Mouse (Mus musculus) midbrain, embryonic 15.5 days (tissue): Measurements from ENCODE around the gene Gm26965. TPM values are rescaled to one million over a fixed set of nuclear protein-coding genes. Genes with fewer than 3 reads are reported as not detected.
A peak's percentile ranks its signal among the peaks of the same experiment; 100 is the strongest.

Source experiments
- ATAC-seq: fragments of 200-750 bp; cut with Nextera tagmentation; replicated peaks from 2 replicates; pipeline ENCODE4 v1.8.0; 2017; ENCODE audit warnings: moderate TSS enrichment
- H3K27ac ChIP-seq: fragments of 300-500 bp; sonication (generic); 2 replicates; pipeline ENCODE4 v1.5.1; 2015; ENCODE audit warnings: mild to moderate bottlenecking, inconsistent platforms
- H3K27me3 ChIP-seq: fragments of 300-500 bp; sonication (generic); replicated peaks from 2 replicates; pipeline ENCODE4 v1.6.1; 2015; ENCODE audit warnings: inconsistent platforms
- H3K36me3 ChIP-seq: fragments of 300-500 bp; sonication (generic); replicated peaks from 2 replicates; pipeline ENCODE4 v1.6.1; 2015; ENCODE audit warnings: inconsistent platforms
- H3K4me1 ChIP-seq: fragments of 300-500 bp; sonication (generic); 2 replicates; pipeline ENCODE4 v1.6.1; 2015; ENCODE audit warnings: inconsistent platforms
- H3K4me2 ChIP-seq: fragments of 300-500 bp; sonication (generic); 2 replicates; pipeline ENCODE4 v1.6.1; 2015; ENCODE audit warnings: inconsistent platforms, mild to moderate bottlenecking, moderate library complexity
- H3K4me3 ChIP-seq: fragments of 300-500 bp; sonication (generic); 2 replicates; pipeline ENCODE4 v1.5.1; 2015; ENCODE audit warnings: mild to moderate bottlenecking, inconsistent platforms
- H3K9ac ChIP-seq: fragments of 300-500 bp; sonication (generic); 2 replicates; pipeline ENCODE4 v1.6.1; 2015; ENCODE audit warnings: mild to moderate bottlenecking, inconsistent platforms
- H3K9me3 ChIP-seq: fragments of 300-500 bp; sonication (generic); 2 replicates; pipeline ENCODE4 v1.6.1; 2016; ENCODE audit warnings: inconsistent platforms
- WGBS: fragments of 180-500 bp; shearing (Covaris S2); methylation state at CpG from one replicate; pipeline ENCODE4 v1.1.7; 2015; ENCODE audit warnings: mixed read lengths; 5-methylcytosine and 5-hydroxymethylcytosine counted together
- polyA plus RNA-seq: library from polyadenylated mRNA; unstranded; fragments of >200 nt; fragmentation: Nextera tagmentation; extraction: Ambion mirVana; gene quantifications from 2 replicates; pipeline ENCODE4 v1.2.1, GENCODE M21; 2015

The Gm26965 gene
- polyA plus RNA-seq = not detected in 2 replicates

GRCm38 (mm10) chr13:67525753-67526410 lies at the start of gene Gm26965, which contains the start of gene Zfp87:
Gene Gm26965, minus strand, starts transcription at chr13:67526151.
Gene Zfp87, minus strand, starts transcription at chr13:67526177.
- Histone ChIP-seq H3K27ac (peak within 1 kb of the TSS; percentile 82), H3K27me3 (no peaks in the 10 kb centered on the region), H3K4me3 (peak within 1 kb of the TSS; percentile 78), H3K4me2 (peak within 1 kb of the TSS; percentile 95), H3K36me3 (peaks cover 8% of the 10 kb centered on the region; the same call in 1 of the 2 replicates), H3K4me1 (peaks cover 26% of the 10 kb centered on the region), H3K9ac (peak within 1 kb of the TSS; percentile 79), H3K9me3 (no peaks in the 10 kb centered on the region)
- peak; percentile 99 for ATAC-seq
- WGBS = under 1% methylated on average over 27 of the region's 27 CpGs

DNA sequence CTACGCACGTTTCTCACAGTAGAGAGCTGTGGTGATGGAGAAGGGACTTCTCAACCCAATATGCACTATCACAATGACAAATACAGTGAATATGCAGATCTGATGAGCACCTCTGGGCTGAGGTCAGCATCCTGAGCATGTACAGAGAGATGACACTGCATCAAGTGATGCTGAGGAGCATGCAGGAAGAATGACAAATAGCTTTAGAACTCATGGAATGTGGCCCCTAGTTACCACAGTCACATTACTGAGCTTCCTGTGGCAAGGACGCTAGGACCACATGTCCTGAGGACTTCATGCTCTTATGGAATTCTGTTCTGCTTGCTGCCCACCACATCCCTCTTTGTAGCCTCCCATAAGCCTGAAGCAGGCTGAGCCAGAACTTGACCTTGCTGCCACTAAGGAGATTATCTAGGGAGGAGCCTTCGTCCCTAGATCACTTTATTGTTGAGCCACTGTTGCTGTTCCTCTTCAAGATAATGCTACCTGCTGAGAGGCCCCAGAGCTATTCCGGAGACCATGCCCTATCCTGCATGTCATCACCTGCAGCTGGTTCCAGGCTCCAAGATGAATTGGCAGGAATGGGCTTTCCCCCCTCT lies 46.7 kb upstream of the Gm26965 start:
- no peaks in the 10 kb centered on the region for H3K36me3 ChIP-seq
- H3K9ac ChIP-seq = no peak overlapping the region
- H3K4me1 ChIP-seq = no peaks in the 10 kb centered on the region
- no peak overlapping the region for H3K4me3 ChIP-seq
- H3K27ac ChIP-seq = no peak overlapping the region
- no peak for ATAC-seq
- WGBS = 66% methylated on average over 5 of the region's 5 CpGs
- no peaks in the 10 kb centered on the region for H3K9me3 ChIP-seq
- H3K4me2 ChIP-seq = no peak overlapping the region
- no peaks in the 10 kb centered on the region for H3K27me3 ChIP-seq

- peak; percentile 24; the same call in 1 of the 2 replicates for ATAC-seq
- Histone ChIP-seq H3K4me3 (peak within 1 kb of the TSS; percentile 64), H3K27ac (peak within 1 kb of the TSS; percentile 85), H3K36me3 (no peaks in the 10 kb centered on the region), H3K27me3 (no peaks in the 10 kb centered on the region), H3K4me1 (peaks cover 20% of the 10 kb centered on the region), H3K4me2 (peak within 1 kb of the TSS; percentile 73), H3K9ac (peak within 1 kb of the TSS; percentile 69), H3K9me3 (no peaks in the 10 kb centered on the region)
- WGBS = 73% methylated on average over 4 of the region's 4 CpGs
Observed at GRCm38 (mm10) chr13:67553730-67554129, 27.8 kb upstream of the Gm26965 start, which contains the start of gene Zfp748. Gene Zfp748, minus strand, starts transcription at chr13:67553830.

GRCm38 (mm10) chr13:67552505-67553346 lies 26.8 kb upstream of the Gm26965 start:
- Histone ChIP-seq H3K36me3 (no peaks in the 10 kb centered on the region), H3K9ac (peak overlapping the region; percentile 69), H3K27me3 (no peaks in the 10 kb centered on the region), H3K4me3 (peak overlapping the region; percentile 64), H3K4me1 (peaks cover 20% of the 10 kb centered on the region), H3K4me2 (peak overlapping the region; percentile 73), H3K9me3 (no peaks in the 10 kb centered on the region), H3K27ac (peak overlapping the region; percentile 85)
- peak; percentile 99 for ATAC-seq
- WGBS = under 1% methylated on average over 44 of the region's 44 CpGs

DNA sequence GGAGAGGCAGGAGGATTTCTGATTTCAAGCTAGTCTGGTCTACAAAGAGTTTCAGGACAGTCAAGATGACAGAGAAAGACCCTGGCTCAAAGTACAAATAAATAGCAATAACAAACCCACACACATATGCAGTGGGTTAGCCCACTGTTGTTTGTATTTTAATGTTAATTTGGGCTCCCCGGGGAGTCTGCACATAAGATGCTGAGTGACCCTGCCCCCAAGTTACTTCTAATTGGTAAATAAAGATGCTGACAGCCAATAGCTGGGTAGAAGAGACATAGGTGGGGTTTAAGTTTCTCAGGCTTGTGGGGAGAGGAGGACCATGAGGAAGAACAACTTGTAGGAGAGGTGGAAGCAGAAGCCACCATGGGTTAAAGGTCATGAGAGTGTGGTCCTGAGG lies 20.0 kb upstream of the Gm26965 start:
- Histone ChIP-seq H3K27ac (no peak overlapping the region), H3K27me3 (no peaks in the 10 kb centered on the region), H3K4me1 (0 out of 2 replicates have a peak, but pooled peaks cover under 1% of the 10 kb centered on the region), H3K9ac (no peak overlapping the region), H3K9me3 (no peaks in the 10 kb centered on the region), H3K4me3 (no peak overlapping the region), H3K36me3 (peaks cover 39% of the 10 kb centered on the region), H3K4me2 (no peak overlapping the region)
- WGBS = 89% methylated on average over 1 of the region's 1 CpGs
- no peak for ATAC-seq

- peaks cover 26% of the 10 kb centered on the region for H3K4me1 ChIP-seq
- no peak overlapping the region for H3K27ac ChIP-seq
- H3K4me3 ChIP-seq = no peak overlapping the region
- no peaks in the 10 kb centered on the region for H3K36me3 ChIP-seq
- H3K27me3 ChIP-seq = no peaks in the 10 kb centered on the region
- WGBS = 70% methylated on average over 3 of the region's 3 CpGs
- no peak for ATAC-seq
- no peak overlapping the region for H3K4me2 ChIP-seq
- H3K9ac ChIP-seq = no peak overlapping the region
- no peaks in the 10 kb centered on the region for H3K9me3 ChIP-seq
Observed at GRCm38 (mm10) chr13:67527049-67527730, 1.2 kb upstream of the Gm26965 start.

- Histone ChIP-seq H3K27ac (peak overlapping the region; percentile 16; the same call in 1 of the 2 replicates), H3K27me3 (0 out of 2 replicates have a peak, but pooled peaks cover 2% of the 10 kb centered on the region), H3K4me2 (no peak overlapping the region), H3K9ac (no peak overlapping the region), H3K9me3 (no peaks in the 10 kb centered on the region), H3K36me3 (no peaks in the 10 kb centered on the region), H3K4me3 (no peak overlapping the region), H3K4me1 (peaks cover 9% of the 10 kb centered on the region)
- ATAC-seq = peak; percentile 62
- 85% methylated on average over 1 of the region's 1 CpGs for WGBS
Observed at GRCm38 (mm10) chr13:67500908-67501307, 25.0 kb downstream of the Gm26965 start.

GRCm38 (mm10) chr13:67500084-67500719 lies 25.7 kb downstream of the Gm26965 start, which contains the start of gene Zfp58:
Gene Zfp58, minus strand, starts transcription at chr13:67500555.
- H3K27ac ChIP-seq = peak within 1 kb of the TSS; percentile 16; the same call in 1 of the 2 replicates
- under 1% methylated on average over 22 of the region's 22 CpGs for WGBS

GRCm38 (mm10) chr13:67495631-67496030 lies 30.3 kb downstream of the Gm26965 start:
- ATAC-seq = no peak
- Histone ChIP-seq H3K9me3 (peaks cover 14% of the 10 kb centered on the region), H3K4me2 (no peak overlapping the region), H3K36me3 (peaks cover 42% of the 10 kb centered on the region), H3K27ac (no peak overlapping the region), H3K27me3 (no peaks in the 10 kb centered on the region), H3K4me3 (no peak overlapping the region), H3K9ac (no peak overlapping the region), H3K4me1 (peaks cover 9% of the 10 kb centered on the region)
- 98% methylated on average over 1 of the region's 1 CpGs for WGBS

More at GRCm38 (mm10) chr13:67500084-67500719, 25.7 kb downstream of the Gm26965 start, which contains the start of gene Zfp58:
- peak within 1 kb of the TSS; percentile 74 for H3K4me3 ChIP-seq
- peak within 1 kb of the TSS; percentile 80 for H3K4me2 ChIP-seq
- H3K36me3 ChIP-seq = peaks cover 2% of the 10 kb centered on the region
- peaks cover 9% of the 10 kb centered on the region for H3K4me1 ChIP-seq
- ATAC-seq = peak; percentile 98
- H3K9ac ChIP-seq = peak within 1 kb of the TSS; percentile 53
- 0 out of 2 replicates have a peak, but pooled peaks cover 2% of the 10 kb centered on the region for H3K27me3 ChIP-seq
- no peaks in the 10 kb centered on the region for H3K9me3 ChIP-seq

DNA sequence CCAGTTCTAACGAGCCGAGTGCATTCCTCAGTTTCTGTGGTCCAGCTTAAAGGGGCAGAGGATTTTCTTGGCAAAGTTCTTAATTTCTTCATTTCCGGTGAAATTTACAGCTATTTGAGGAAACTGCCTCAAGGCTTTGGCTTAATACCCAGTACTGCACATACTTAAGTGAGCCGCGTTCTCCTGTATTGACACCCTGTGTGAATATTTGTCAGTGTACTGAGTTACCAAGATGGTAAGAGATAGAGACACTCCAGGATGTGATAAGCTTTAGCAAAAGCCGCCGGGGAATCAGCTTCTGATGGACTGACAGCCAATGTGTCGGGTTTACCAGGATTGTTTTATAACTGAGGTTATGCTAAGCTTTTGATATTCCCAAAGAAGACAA lies 41.5 kb downstream of the Gm26965 start:
- Histone ChIP-seq H3K9ac (peak overlapping the region; percentile 46), H3K27ac (peak overlapping the region; percentile 55; the same call in 1 of the 2 replicates), H3K9me3 (no peaks in the 10 kb centered on the region), H3K36me3 (peaks cover 11% of the 10 kb centered on the region; the same call in 1 of the 2 replicates), H3K27me3 (no peaks in the 10 kb centered on the region), H3K4me3 (peak overlapping the region; percentile 59), H3K4me2 (peak overlapping the region; percentile 61), H3K4me1 (peaks cover 11% of the 10 kb centered on the region)
- 39% methylated on average over 8 of the region's 8 CpGs for WGBS
- peak; percentile 79 for ATAC-seq
